Mouse (Mus musculus): Measurements from ENCODE around the gene Ntsr2.

DNA sequence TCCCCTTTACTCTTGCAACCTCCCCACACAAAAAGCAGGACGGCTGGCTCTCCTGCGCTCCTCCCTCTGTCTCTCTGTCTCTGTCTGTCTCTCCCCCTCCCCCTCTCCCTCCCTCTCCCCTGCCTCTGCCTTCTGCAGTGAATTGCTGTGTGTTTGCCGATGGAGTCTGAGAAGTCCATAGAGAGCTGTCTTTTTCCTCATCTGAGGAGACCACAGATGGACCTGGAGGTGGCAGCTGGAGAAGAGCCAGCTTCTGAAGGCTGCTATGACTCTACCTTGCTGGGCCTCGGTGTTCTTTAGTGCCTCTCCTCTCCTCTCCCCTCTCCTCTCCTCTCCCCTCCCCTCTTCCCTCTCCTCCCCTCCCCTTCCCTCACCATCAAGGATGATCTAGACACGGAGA, 47.6 kb upstream of the Ntsr2 start:
- no peak for TF ChIP-seq CTCF (IDR thresholded peaks at IDR 0.05; ENCODE audit: control insufficient read depth, insufficient read depth, insufficient read length)
- no peak for TF ChIP-seq MAX (IDR thresholded peaks at IDR 0.05)
- no peak for TF ChIP-seq MYOG (IDR thresholded peaks at IDR 0.05; ENCODE audit: control insufficient read depth, extremely low read depth, insufficient read length)
- TF ChIP-seq CEBPB (IDR thresholded peaks at IDR 0.05; ENCODE audit: low read depth): no peak
- TF ChIP-seq MYOD1 (IDR thresholded peaks at IDR 0.05; ENCODE audit: control insufficient read depth, insufficient read length, low read depth): no peak

All from C2C12 (cell line).